Mouse (Mus musculus): ENCODE data around the gene Slc6a8. TPM values are rescaled to one million over a fixed set of nuclear protein-coding genes. Genes with fewer than 3 reads are reported as not detected.

Slc6a8 gene
- polyA plus RNA-seq, 1 experiment from 2014 or later = 7.0 TPM

DNA sequence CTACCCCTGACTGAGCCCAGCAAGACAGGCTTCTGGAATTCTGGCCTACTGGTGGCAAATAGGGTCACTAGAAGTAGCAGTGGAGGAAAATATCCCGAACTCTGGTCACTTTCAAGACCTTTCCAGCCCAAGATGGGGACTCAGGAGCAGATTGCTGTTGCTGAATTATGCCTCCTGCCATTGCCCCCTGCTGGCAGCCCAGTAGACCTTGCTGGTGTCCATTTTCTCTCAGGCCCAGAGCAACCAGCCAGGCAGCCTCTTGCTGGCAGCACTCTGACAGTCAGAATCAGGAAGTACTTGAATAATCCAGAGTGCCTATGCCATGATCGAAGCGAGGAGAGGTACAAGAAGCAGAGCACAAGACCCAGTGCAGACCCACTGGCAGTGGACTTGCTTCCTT lies 17.4 kb upstream of the Slc6a8 start:
- H3K36me3 ChIP-seq (ENCODE audit: insufficient read depth, low read length) = no peaks in the 10 kb centered on the region
- ATAC-seq (ENCODE audit: low FRiP score, low TSS enrichment) = no peak
- 75% methylated on average over 3 of the region's 3 CpGs for WGBS
- H3K9ac ChIP-seq (replicated peaks; ENCODE audit: low read length) = no peak overlapping the region
- H3K4me2 ChIP-seq (replicated peaks; ENCODE audit: low read depth, low read length) = no peak overlapping the region
- H3K4me1 ChIP-seq (ENCODE audit: insufficient read depth, low read length) = no peaks in the 10 kb centered on the region
- no peak overlapping the region for H3K27ac ChIP-seq (ENCODE audit: low read length)
- H3K9me3 ChIP-seq (ENCODE audit: low read length) = no peaks in the 10 kb centered on the region
- peaks cover 9% of the 10 kb centered on the region; the same call in 1 of the 2 replicates for H3K27me3 ChIP-seq (ENCODE audit: insufficient read depth, low read length)
- no peak overlapping the region for H3K4me3 ChIP-seq (ENCODE audit: low read length)

DNA sequence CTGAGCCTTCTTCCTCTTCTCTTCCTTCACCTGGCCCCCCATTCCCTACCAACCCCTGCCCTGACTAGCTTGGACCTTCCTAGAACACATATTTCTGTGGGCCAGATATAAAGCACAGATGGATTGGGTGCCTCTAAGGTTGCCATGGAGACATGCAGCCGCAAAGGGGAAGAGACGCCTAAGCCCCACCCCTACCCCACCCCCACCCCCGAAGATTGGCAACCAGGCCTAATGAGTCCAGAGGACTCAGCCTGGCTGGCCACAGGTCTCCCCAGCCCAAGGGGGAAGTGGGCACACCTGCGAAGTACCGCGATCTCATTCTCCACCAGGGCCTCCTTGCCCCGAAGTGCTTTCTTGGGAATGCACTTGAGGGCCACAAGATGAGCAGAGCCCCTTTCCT lies 14.6 kb upstream of the Slc6a8 start:
- ATAC-seq (ENCODE audit: low FRiP score, low TSS enrichment) = no peak
- no peak overlapping the region for H3K9ac ChIP-seq (replicated peaks; ENCODE audit: low read length)
- WGBS = 46% methylated on average over 7 of the region's 7 CpGs
- H3K4me3 ChIP-seq (ENCODE audit: low read length) = no peak overlapping the region
- H3K4me2 ChIP-seq (replicated peaks; ENCODE audit: low read depth, low read length) = no peak overlapping the region
- peaks cover 4% of the 10 kb centered on the region; the same call in 1 of the 2 replicates for H3K27me3 ChIP-seq (ENCODE audit: insufficient read depth, low read length)
- H3K4me1 ChIP-seq (ENCODE audit: insufficient read depth, low read length) = no peaks in the 10 kb centered on the region
- no peaks in the 10 kb centered on the region for H3K36me3 ChIP-seq (ENCODE audit: insufficient read depth, low read length)
- no peaks in the 10 kb centered on the region for H3K9me3 ChIP-seq (ENCODE audit: low read length)
- H3K27ac ChIP-seq (ENCODE audit: low read length) = no peak overlapping the region

DNA sequence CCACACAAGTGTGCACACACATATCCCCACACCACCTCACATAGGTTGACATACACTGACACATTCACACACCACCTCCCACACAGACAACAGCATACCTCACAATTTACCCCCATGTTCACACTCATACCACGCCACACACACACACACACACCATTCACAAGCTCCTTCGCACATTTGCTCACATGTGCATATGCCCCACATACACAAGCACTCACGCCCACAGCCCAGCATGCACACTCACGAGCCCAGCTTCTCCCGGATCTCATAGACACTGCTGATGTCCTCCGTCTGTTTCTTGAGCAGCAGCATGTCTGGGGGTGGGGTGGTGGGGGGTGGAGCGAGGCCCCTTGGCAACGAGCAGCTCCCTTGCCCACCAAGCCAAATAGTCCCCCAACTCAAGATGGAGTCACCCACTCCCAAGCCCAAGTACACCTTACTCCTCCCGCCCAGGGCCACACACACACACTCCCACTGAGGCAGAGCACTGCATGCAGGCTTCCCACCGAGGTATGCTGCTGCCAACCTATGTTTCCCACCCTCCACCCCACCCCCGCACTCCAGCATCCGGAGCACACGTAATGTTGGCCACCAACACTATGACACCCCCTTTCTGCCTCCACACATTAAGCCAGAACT lies 13.9 kb upstream of the Slc6a8 start:
- ATAC-seq (ENCODE audit: low FRiP score, low TSS enrichment) = peak; percentile 14; the same call in 1 of the 2 replicates
- H3K4me1 ChIP-seq (ENCODE audit: insufficient read depth, low read length) = no peaks in the 10 kb centered on the region
- no peak overlapping the region for H3K9ac ChIP-seq (replicated peaks; ENCODE audit: low read length)

DNA sequence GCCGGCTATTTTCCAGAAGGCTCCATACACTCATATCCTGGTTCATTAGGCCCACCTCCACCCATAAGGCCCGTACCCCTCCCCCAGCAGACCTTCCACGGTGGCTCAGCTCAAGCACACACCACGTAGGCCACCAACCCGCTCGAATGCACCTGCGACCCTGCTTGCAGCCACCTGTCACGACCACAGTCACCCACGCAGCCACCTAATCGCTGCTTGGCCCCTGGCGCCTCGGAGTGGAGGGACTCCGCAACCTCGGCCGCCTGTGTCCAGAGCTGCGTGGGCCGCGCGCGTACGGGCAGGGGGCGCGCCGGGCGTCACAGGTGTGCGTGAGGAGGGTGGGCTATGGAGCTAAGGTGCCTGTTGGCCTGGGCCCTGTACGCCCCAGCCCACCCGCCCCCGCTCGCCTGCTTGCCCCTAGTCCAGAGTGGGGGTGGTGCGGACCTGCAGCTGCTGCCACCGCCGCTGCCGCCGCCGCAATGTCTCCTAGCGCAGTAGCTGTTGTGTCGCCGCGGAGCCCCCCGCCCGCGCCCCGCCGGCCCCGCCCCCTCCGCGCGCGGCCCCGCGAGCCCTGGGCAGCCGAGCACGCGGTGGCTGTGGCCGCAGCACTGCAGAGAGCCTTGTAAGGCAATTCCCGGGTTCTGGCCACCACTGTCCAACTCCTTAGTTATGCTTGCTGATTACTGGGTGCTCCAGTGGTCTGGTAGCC lies 13.2 kb upstream of the Slc6a8 start, which contains the start of gene Pnck:
TSS of gene Pnck (minus strand) at position 543 of the 709 bp plus-strand sequence.
- Histone ChIP-seq H3K9me3 (ENCODE audit: low read length) (no peaks in the 10 kb centered on the region), H3K36me3 (ENCODE audit: insufficient read depth, low read length) (no peaks in the 10 kb centered on the region), H3K4me1 (ENCODE audit: insufficient read depth, low read length) (no peaks in the 10 kb centered on the region), H3K9ac (replicated peaks; ENCODE audit: low read length) (peak within 1 kb of the TSS; percentile 63), H3K27ac (ENCODE audit: low read length) (no peak within 1 kb of the TSS), H3K27me3 (ENCODE audit: insufficient read depth, low read length) (no peaks in the 10 kb centered on the region; the same call in 1 of the 2 replicates), H3K4me2 (replicated peaks; ENCODE audit: low read depth, low read length) (peak within 1 kb of the TSS; percentile 79), H3K4me3 (ENCODE audit: low read length) (peak within 1 kb of the TSS; percentile 50)
- 30% methylated on average over 44 of the region's 57 CpGs for WGBS
- ATAC-seq (ENCODE audit: low FRiP score, low TSS enrichment) = peak; percentile 63

More for the DNA sequence above, 13.9 kb upstream of the Slc6a8 start:
- Histone ChIP-seq H3K27me3 (ENCODE audit: insufficient read depth, low read length) (no peaks in the 10 kb centered on the region; the same call in 1 of the 2 replicates), H3K27ac (ENCODE audit: low read length) (no peak overlapping the region), H3K4me3 (ENCODE audit: low read length) (peak overlapping the region; percentile 50), H3K4me2 (replicated peaks; ENCODE audit: low read depth, low read length) (peak overlapping the region; percentile 79), H3K36me3 (ENCODE audit: insufficient read depth, low read length) (no peaks in the 10 kb centered on the region), H3K9me3 (ENCODE audit: low read length) (no peaks in the 10 kb centered on the region)
- 52% methylated on average over 13 of the region's 13 CpGs for WGBS

DNA sequence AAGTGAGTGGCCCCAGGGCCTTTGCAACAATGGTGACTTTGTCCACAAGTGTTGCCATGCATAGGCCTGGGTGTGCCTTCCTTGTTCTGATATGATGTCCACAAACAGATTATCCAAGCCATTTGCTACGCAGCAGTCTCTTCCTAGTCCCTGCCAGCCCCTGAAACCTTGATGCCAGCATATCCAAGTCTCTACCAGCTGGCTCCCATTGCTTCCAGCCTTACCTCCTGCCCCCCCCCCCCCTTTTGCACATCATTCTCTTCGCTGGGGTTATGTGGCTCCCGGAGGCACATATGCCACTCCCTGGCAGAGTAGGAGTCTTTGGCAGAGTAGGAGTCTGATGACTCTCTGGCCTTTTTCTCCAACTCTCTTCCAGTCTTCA lies 12.7 kb upstream of the Slc6a8 start:
- H3K4me1 ChIP-seq (ENCODE audit: insufficient read depth, low read length) = no peaks in the 10 kb centered on the region
- H3K36me3 ChIP-seq (ENCODE audit: insufficient read depth, low read length) = no peaks in the 10 kb centered on the region
- peak overlapping the region; percentile 79 for H3K4me2 ChIP-seq (replicated peaks; ENCODE audit: low read depth, low read length)
- H3K9me3 ChIP-seq (ENCODE audit: low read length) = no peaks in the 10 kb centered on the region
- no peak overlapping the region for H3K27ac ChIP-seq (ENCODE audit: low read length)
- peak overlapping the region; percentile 50 for H3K4me3 ChIP-seq (ENCODE audit: low read length)
- H3K9ac ChIP-seq (replicated peaks; ENCODE audit: low read length) = peak overlapping the region; percentile 63
- WGBS = 69% methylated on average over 3 of the region's 3 CpGs
- no peaks in the 10 kb centered on the region for H3K27me3 ChIP-seq (ENCODE audit: insufficient read depth, low read length)
- no peak for ATAC-seq (ENCODE audit: low FRiP score, low TSS enrichment)

DNA sequence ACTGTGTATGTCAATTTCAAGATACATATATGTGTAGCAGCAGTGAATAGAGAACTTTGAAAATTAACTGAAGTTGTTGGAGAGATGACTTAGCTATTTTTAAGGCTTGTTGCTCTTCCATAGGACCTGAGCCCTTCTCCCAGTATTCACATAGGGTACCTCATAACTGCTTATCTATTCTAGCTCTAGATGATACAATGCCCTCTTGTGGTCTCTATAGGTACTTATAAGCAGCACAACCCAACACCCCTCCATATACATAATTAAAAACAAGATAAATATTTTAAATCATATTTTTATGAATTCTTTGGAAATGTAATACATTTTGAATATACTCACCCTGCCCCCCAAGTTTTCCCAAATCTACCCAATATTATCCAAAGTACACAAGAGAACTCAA lies 9.8 kb upstream of the Slc6a8 start:
- no peak overlapping the region for H3K4me3 ChIP-seq (ENCODE audit: low read length)
- no peak overlapping the region for H3K4me2 ChIP-seq (replicated peaks; ENCODE audit: low read depth, low read length)
- H3K27ac ChIP-seq (ENCODE audit: low read length) = no peak overlapping the region
- H3K36me3 ChIP-seq (ENCODE audit: insufficient read depth, low read length) = no peaks in the 10 kb centered on the region
- no peak overlapping the region for H3K9ac ChIP-seq (replicated peaks; ENCODE audit: low read length)
- ATAC-seq (ENCODE audit: low FRiP score, low TSS enrichment) = no peak
- H3K4me1 ChIP-seq (ENCODE audit: insufficient read depth, low read length) = no peaks in the 10 kb centered on the region
- H3K27me3 ChIP-seq (ENCODE audit: insufficient read depth, low read length) = no peaks in the 10 kb centered on the region
- H3K9me3 ChIP-seq (ENCODE audit: low read length) = no peaks in the 10 kb centered on the region

DNA sequence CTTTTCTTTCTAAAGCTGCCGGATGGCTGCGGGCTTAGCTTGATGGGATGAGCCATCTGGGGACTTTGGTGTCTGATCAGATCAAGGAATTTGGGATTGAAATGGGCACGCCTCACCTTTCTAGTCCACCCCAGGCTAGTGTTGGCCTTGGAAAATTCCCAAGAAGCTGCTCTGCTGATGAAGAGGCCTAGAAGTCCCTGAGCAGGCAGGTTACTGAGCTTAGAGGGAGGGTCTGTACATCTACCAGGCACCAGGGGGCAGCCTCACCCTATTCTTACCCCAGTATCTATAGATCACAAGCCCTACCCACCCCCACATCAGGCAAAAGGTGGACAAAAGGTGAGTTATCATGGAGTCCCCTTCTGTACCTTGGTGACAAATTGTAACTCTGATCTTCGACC lies 919 bp upstream of the Slc6a8 start:
- peaks cover 11% of the 10 kb centered on the region for H3K4me1 ChIP-seq (ENCODE audit: insufficient read depth, low read length)
- no peak overlapping the region for H3K4me3 ChIP-seq (ENCODE audit: low read length)
- no peak overlapping the region for H3K27ac ChIP-seq (ENCODE audit: low read length)
- 0 out of 2 replicates have a peak, but pooled peaks cover 2% of the 10 kb centered on the region for H3K36me3 ChIP-seq (ENCODE audit: insufficient read depth, low read length)
- no peaks in the 10 kb centered on the region for H3K9me3 ChIP-seq (ENCODE audit: low read length)
- H3K27me3 ChIP-seq (ENCODE audit: insufficient read depth, low read length) = no peaks in the 10 kb centered on the region; the same call in 1 of the 2 replicates
- WGBS = 63% methylated on average over 4 of the region's 4 CpGs
- H3K9ac ChIP-seq (replicated peaks; ENCODE audit: low read length) = no peak overlapping the region
- no peak; the same call in 1 of the 2 replicates for ATAC-seq (ENCODE audit: low FRiP score, low TSS enrichment)
- peak overlapping the region; percentile 64; the same call in 1 of the 2 replicates for H3K4me2 ChIP-seq (replicated peaks; ENCODE audit: low read depth, low read length)

DNA sequence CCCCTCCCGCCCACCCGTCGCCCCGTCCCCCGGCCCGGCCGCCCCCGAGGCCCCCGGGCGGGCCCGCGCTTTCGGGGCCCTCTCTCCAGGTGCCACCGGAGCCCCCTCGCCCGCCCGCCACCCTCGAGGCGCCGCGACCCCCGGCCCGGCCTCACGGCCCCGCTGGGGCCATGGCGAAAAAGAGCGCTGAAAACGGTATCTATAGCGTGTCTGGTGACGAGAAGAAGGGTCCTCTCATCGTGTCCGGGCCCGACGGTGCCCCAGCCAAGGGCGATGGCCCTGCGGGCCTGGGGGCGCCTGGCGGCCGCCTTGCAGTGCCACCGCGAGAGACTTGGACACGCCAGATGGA lies 643 bp downstream of the Slc6a8 start:
- peak; percentile 13 for ATAC-seq (ENCODE audit: low FRiP score, low TSS enrichment)
- 14% methylated on average over 16 of the region's 42 CpGs for WGBS
- peak overlapping the region; percentile 24; the same call in 1 of the 2 replicates for H3K27ac ChIP-seq (ENCODE audit: low read length)
- peak overlapping the region; percentile 80 for H3K9ac ChIP-seq (replicated peaks; ENCODE audit: low read length)
- H3K36me3 ChIP-seq (ENCODE audit: insufficient read depth, low read length) = 0 out of 2 replicates have a peak, but pooled peaks cover 5% of the 10 kb centered on the region
- H3K9me3 ChIP-seq (ENCODE audit: low read length) = no peaks in the 10 kb centered on the region
- H3K4me3 ChIP-seq (ENCODE audit: low read length) = peak overlapping the region; percentile 65
- peak overlapping the region; percentile 64 for H3K4me2 ChIP-seq (replicated peaks; ENCODE audit: low read depth, low read length)
- peaks cover 11% of the 10 kb centered on the region for H3K4me1 ChIP-seq (ENCODE audit: insufficient read depth, low read length)
- no peaks in the 10 kb centered on the region; the same call in 1 of the 2 replicates for H3K27me3 ChIP-seq (ENCODE audit: insufficient read depth, low read length)

DNA sequence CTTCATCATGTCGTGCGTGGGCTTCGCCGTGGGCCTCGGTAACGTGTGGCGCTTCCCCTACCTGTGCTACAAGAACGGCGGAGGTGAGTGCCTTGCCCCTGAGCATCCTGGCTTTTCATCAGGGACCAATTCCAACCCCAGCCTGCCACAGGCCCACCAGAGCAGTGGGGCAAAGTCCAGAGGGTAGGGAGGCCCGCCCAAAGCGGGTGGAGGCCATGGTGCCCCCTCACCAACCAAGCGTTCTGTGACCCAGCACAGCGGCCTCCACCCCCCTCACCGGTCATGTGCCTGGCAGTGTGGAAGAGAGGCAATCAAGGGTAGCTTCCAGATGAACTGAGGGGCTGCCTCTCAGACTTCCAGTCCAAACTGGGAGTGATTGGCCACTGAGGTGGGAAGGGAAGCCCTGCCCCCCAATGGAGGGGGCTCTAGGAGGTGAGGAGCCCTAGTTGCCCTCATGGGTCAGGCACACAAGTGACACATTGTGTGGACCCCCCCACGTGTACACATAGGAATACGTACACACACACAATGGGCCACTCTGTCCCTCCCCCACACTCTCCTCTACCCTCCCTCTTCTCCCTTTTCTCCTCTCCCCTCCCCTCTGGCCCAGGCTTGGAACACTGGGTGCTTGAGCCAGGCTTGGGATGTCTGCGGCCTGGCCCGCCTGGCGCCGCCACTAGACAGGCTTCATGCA lies 1.2 kb downstream of the Slc6a8 start:
- peak overlapping the region; percentile 80 for H3K9ac ChIP-seq (replicated peaks; ENCODE audit: low read length)
- H3K9me3 ChIP-seq (ENCODE audit: low read length) = no peaks in the 10 kb centered on the region
- H3K4me3 ChIP-seq (ENCODE audit: low read length) = peak overlapping the region; percentile 65
- H3K27ac ChIP-seq (ENCODE audit: low read length) = peak overlapping the region; percentile 58; the same call in 1 of the 2 replicates
- H3K4me1 ChIP-seq (ENCODE audit: insufficient read depth, low read length) = peaks cover 11% of the 10 kb centered on the region
- ATAC-seq (ENCODE audit: low FRiP score, low TSS enrichment) = peak; percentile 70
- 0 out of 2 replicates have a peak, but pooled peaks cover 9% of the 10 kb centered on the region for H3K36me3 ChIP-seq (ENCODE audit: insufficient read depth, low read length)
- H3K4me2 ChIP-seq (replicated peaks; ENCODE audit: low read depth, low read length) = peak overlapping the region; percentile 64
- H3K27me3 ChIP-seq (ENCODE audit: insufficient read depth, low read length) = no peaks in the 10 kb centered on the region; the same call in 1 of the 2 replicates
- 22% methylated on average over 20 of the region's 20 CpGs for WGBS

Data from kidney, embryonic 16.5 days (tissue).